Mouse (Mus musculus) bone marrow, adult 2 months (tissue): Measurements from ENCODE around the gene 1700025C18Rik.

Experiments used
- CTCF ChIP-seq: fragments of 200-500 bp; IDR thresholded peaks from 2 replicates; pipeline ENCODE4 v1.5.1; 2011; ENCODE audit warnings: low read length, control low read depth; ENCODE audit not compliant: control insufficient read depth, insufficient read depth
- POLR2A ChIP-seq: fragments of 200-500 bp; IDR thresholded peaks from 2 replicates; pipeline ENCODE4 v1.6.1; 2011; ENCODE audit warnings: low read depth, mild to moderate bottlenecking, control low read depth, low read length, borderline replicate concordance; ENCODE audit not compliant: control insufficient read depth

- TF ChIP-seq POLR2A = no peak
- TF ChIP-seq CTCF = no peak
Observed at GRCm38 (mm10) chr2:165131428-165131827, 40.9 kb upstream of the 1700025C18Rik start.
